Mouse (Mus musculus) adrenal gland, adult 2 months (tissue): ENCODE data around the gene Zfp60. TPM values are rescaled to one million over a fixed set of nuclear protein-coding genes. Genes with fewer than 3 reads are reported as not detected.

ENCODE experiments used
- DNase-seq: peaks from one replicate; pipeline ENCODE4 v3.0.0; 2021
- long read RNA-seq: library from polyadenylated mRNA; stranded (forward); transcript quantifications from one replicate; pipeline ENCODE4 v2.0.0, GENCODE M21; 2021
- polyA plus RNA-seq: library from polyadenylated mRNA; depleted of rRNA; stranded (reverse); fragments of >200 nt; gene quantifications from 2 replicates; pipeline ENCODE4 v1.2.3, GENCODE M21; 2012; rRNA removed
- total RNA-seq, 2 experiments: library from RNA; stranded (reverse); gene quantifications; 2 replicates each; pipeline ENCODE4 v1.2.3; 2021

Zfp60 gene
- total RNA-seq (10 to 100 TPM; 12.7 to 14.1 TPM), polyA plus RNA-seq (0.40 and 0.85 TPM in 2 replicates)
- long read RNA-seq, full-length matches to known transcripts: 1 of 3 reads
- long read RNA-seq, partial matches to known transcripts: 0 of 3 reads
- long read RNA-seq, other reads (novel, unspliced or antisense): 2 of 3 reads

DNA sequence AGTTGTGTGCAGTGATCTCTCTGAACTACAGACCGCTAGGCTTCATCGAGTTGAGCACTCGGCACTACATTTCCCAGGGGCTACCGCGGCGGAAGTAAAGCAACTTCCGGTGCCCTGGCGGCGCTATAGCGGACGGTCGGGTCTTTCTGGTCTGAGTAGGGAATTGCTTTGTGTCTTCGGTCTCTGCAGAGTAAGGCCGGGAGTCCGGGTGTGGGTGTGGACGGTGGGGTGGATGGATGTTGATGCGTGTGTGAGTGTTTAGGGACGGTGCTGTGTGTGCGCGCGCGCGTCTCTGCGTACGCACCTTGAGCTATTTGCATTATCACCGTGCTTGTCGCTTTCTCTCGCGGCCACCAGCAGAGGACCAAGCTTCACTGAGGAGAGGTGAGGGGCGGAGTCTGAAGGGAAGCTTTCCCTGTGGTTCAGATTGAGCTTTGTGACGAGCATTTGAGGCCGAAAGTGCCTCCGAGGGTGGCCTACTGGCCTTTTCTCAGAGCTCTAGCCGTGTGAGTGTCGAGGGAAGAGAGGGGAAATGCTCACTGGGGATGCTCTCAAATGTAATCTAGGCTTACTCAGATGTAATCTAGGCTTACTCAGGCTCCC, at the start of gene Zfp60:
Gene Zfp60 (plus strand): TSS at position 109 of the 603 bp plus-strand sequence.
- peak; percentile 92 for DNase-seq

DNA sequence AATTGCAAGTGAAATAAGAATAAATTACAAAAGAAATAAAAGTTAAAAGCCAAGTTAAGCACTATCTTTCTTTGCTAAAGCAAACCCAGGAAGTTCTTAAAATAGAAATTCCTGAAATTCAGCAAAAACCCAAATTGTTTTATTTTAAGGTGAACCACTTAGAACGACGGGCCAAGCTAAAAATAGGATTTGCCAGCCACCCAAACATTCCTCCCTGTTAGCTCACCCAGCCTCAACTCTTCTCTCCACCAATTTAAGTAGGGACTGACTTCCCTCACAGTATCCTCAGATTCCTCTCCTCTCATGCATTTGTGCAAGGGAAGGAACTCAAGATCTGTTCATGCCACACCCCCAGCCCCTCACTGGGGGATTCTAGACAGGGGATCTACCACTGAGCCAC, 48.0 kb upstream of the Zfp60 start:
- no peak for DNase-seq

DNA sequence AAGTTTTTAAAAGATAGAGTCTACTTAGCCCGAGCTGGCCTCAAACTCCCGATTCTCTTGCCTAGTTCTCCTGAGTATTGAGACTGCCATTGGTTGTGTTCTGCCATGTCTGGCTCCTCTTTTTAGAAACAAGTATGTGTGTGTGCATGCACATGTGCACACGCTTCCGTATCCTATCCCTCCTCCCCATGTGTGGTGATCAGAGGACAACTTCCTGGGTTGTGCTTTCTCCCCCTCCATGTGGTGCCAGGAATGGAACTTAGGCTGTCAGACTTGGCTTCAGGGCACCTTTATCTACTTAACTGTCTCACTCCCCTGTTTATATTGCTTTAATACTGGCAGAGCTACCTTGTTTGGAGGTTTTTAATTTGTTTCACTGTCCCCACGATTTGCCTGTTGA, 46.0 kb upstream of the Zfp60 start:
- no peak for DNase-seq

DNA sequence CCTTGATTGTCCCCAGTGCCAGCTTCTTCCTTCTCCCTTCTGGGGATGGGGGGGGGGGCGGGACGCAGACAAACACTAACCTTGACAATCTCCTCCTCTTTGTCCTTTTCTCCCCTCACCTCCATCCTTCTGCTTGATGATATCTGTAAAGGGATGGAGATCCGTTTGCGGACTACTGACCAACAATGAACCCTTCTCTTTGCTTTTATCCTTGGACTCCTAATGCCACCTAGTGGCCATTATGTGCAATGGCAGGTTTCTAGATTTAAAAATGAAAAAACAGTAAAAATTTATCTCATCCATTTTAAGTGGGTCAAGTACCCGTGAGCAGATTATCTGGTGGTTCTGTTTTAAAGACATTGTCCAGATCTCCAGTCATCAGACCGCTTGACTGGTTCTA, 45.5 kb upstream of the Zfp60 start:
- no peak for DNase-seq

DNA sequence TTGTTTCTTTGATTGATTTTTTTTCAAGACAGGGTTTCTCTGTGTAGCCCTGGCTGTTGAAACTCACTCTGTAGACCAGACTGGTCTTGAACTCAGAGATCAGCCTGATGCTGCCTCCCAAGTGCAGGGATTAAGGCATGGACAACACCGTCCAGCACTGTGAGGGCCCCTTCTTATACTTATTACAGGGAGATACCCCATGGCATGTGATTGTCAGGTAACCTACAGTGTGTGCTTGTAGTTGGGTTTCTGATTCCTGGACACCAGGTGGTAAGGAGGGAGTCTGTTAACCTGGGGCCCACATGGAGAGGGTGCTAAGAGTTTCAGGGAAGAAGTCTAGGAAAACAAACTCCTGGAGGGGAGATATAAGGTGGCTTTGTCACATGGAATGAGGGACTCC, 44.1 kb upstream of the Zfp60 start:
- no peak for DNase-seq

DNA sequence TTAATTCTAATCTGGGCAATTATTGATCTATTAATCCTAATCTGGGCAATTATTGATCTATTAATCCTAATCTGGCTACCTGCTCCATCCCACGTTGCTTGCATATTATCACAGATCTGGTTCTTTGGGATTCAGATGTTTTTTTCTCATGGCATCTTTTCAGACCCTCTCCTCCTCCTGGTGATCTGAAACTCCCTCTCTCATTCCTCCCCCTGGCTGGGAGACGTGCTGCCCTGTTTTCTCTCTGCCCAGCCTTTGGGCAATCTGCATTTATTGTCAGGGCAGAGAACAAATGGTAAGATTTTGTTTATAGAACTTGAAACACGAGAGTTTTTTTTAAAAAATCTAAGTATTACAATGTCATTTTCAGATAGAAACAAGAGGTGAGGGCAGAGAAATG, 43.4 kb upstream of the Zfp60 start:
- DNase-seq: no peak

DNA sequence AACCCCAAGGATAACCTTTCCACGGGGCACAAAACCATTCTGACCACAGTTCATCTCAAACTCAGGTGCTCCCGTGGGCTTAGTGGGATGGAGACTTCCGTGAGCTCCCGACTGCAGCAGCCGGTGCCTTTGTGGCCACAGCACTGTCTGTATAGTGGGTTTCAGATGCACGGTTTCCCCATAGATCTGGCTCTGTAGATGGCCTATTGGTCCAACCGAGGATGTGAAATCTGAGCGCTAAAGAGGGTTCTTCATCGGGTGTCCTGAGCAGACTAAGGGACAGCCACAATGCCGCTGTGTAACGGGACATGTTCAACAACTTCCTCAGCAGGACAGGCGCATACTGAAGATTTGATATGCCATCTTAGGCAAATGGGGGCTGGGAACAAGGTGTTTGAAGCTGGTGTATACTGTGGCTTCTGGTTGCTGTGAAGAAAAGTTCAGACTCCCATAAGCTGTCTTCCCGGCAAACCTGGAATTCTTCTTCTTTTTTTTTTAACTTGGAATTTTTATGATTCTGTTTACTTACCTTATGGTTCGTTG, 42.9 kb upstream of the Zfp60 start:
- DNase-seq: no peak

DNA sequence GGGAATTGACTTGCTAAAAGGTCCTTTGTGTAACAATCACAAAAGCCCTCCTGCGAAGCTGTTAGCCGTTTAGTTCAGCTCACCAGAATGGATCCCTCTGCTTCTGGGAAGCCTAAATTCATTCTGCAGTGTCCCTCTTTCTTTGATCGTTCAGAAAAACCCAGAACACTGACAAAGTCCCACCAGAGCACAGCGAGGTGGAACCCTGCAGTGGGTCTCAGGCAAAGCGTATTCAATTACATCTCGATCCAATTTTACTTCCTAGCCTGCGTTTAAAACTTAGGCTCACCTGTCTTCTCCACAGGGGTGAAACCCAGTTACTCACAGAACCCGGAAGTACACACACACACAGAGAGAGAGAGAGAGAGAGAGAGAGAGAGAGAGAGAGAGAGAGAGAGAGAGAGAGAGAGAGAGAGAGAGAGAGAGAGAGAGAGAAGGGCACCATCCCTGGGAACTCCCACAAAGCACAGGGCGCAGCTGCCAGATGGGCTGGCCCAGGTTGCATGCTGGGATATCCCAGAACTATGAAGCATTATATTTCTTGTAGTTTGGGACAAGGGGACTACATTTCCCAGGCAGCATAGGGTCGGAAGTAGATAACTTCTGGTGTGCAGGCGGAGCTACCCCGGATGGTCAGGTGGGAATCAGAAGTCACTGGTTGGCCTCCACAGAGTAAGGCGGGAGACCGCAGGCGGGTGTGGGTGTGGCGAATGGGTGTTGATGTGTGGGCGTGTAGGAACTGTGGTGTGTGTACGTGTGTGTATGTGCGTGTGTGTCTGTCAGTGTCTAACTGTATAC, 42.2 kb upstream of the Zfp60 start, which contains the start of gene Zfp607b:
Gene Zfp607b (plus strand): TSS at position 526 of the 798 bp plus-strand sequence.
- peak; percentile 95 for DNase-seq

DNA sequence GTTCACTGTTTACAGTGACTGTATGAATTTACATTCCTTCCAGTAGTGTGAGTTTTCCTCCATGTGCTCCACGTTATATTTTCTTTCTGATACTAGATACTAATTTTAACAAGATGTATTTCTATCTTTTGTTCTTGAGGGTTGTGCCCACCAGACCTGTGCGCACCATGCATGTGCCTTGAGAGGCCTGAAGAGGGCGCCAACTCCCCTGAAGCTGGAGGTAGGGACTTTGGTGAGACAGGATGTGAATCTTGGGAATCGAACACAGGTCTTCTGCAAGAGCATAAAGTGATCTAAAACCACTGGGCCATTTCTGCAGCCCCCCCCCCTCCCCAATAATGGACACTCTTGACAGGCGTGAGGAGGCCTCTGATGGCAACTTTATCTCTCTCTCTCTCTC, 40.1 kb upstream of the Zfp60 start:
- peak; percentile 10 for DNase-seq

DNA sequence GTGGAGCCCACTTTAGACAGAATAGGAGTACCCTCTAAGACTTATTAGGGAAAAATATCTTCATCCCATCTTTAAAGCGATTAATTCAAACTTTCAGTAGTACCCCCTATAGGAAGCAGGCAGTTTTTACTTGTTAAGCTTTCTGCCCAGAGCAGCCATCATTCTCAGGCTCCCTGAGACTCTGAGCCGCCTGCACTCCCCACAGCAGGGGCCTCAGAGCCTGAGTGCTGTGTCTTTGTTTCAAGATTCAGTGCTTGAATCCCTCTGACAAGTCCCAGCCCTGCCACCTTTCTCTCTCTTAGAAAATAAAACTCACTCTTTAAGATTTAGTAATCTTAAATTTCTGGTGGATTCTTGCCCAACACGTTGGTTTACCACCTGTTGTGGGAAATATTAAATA, 34.5 kb upstream of the Zfp60 start:
- DNase-seq: no peak

DNA sequence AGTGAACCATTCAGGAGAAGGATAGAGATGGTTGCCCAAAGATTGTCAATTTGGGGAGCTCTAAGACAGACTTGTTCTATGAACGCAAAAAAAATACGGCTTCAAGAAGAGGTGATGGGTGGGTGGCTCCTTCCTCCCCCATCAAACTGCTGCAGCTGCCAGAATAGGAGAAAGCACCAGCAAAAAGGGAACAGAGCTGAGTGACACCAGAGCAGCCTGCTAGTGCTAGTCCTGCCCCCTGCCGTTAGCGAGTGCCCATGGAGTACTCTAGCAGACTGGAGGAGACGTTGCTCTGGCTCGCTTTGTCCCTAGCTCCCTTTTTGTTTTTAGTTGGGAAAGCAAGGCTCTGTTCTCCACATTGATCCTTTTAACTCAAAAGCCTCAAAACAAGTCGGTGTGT, 20.8 kb upstream of the Zfp60 start:
- no peak for DNase-seq

DNA sequence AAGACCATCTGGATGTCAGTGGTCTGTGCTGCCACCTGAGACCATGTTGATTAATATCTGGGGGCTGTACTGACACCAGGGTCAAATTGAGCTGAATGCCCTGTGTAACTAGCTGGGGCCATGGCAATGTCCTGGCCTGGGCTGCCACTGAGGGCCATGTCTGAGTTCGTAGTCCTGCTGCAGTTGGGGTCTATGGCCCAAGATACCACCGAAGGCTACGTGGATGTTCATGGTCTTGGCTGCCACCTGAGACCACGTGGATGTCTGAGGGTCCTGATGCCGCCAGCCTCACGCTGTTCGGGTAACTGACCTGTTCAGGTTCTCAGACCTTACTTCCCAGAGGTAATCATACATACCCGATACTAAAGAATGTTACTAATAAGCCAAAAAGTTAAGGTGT, 9.2 kb upstream of the Zfp60 start:
- no peak for DNase-seq

DNA sequence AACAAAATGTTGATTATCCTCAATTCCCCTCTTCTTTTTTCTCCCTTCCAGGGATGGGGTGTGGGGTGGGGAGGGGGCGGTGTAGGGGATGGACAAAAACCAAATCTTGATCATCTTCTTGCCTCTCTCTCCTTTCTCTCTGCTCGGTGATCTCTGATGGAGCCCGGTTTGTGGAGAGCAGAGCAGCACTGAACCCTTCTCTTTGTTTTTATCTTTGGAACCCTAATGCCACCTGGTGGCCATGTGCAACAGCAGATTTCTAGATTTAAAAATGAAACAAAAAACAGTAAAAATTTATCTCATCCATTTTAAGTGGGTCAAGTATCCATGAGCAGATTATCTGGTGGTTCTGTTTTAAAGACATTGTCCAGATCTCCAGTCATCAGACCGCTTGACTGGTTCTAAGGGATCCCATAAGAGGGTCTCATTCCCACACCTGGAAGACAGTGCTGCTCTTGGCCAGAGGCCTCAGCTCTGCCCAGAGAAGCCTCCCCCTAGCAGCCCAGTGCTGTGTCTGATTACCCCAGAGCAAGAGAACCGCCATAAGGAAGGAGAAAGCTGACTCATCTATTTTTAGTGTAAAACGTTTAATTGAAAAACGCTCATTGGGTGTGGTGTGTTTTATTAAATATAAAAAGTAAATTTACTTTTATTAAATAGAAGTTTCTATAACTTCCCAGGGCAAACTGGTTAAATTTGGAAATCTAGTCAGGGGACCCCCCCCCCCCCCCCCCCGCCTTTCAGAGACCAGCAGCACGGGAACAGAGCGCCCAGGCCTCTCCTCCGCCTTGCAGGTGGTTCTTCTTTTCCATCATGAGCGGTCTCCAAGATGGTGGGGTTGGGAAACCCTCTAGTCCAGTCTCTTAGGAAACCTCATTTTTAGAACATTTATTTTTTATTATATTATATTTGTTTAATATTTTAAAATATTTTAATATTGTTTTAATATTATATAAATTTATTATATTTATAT, 5.3 kb upstream of the Zfp60 start:
- DNase-seq: peak; percentile 24

DNA sequence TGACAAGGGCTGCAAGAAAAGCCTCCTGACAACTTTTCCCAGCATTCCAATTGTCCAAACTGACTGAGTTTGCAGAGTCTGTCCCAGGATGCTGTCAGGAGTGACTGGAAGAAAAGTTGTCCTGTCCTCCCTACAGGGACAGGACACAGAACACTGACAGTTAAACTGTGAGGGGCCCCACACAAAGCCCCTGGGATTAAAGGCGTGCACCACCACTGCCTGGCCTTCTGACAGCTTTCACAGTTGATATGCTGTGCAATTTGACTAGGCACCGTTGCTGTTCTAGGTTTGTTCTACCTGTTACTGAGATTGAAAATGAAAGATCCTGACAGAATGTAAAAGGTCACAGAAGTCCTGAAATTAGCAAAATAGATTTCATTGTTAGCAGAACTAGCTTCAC, 3.7 kb upstream of the Zfp60 start:
- no peak for DNase-seq

DNA sequence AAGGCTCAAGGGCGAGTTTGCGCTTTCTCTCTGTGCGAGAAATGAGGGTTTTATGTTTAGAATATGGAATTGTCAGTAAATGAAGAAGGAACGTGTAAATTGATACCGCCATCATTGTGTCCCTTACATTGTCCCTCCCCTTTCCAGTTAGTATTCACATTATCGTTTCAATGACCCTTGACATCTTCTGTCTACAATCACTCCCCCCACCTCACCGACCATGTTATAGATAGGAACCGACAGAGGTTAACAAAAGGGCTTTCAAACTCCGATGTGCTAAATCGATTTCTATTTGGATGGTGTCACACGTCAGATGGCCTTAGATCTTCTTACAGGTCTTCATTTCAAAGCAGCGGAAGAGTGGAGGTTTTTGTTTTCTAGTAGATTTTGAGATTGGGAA, 757 bp downstream of the Zfp60 start:
- DNase-seq: no peak

DNA sequence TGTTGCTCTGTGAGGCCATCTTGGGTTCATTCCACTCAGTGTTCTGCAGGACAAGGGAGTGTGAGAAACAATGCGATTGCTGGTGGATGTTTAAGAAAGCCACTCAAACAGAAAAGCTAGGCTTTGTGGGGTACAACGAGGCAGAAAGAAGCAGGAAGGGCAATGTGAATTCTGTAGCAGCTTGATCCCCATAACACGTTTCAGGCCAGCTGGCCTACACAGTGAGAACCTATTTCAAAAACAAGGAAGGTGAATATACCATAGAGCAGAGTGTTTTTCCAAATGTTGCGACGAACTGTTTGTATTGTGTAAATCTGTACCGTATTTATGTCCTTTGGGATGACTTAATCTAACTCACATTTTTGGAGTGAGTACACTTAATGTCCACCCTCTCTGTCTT, 1.3 kb downstream of the Zfp60 start:
- no peak for DNase-seq

DNA sequence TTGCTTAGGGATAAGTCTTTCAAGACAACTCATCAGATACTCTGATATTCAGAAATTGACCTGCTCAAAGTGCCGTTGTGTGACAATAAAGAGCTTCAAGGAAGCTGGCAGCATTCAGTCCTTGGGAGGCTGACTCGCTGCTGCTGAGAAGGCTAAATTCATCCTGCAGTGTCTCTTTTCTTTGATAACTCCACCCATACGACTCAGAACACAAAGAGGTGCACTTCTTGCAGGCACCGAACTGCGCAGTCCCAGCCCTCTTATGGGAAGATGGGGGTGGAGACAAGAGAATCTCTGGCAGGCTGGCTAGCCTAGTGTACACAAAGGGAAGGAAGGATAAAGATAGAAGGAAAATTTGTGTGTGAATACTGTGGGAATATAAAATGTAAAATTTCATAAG, 4.3 kb downstream of the Zfp60 start:
- DNase-seq: no peak

DNA sequence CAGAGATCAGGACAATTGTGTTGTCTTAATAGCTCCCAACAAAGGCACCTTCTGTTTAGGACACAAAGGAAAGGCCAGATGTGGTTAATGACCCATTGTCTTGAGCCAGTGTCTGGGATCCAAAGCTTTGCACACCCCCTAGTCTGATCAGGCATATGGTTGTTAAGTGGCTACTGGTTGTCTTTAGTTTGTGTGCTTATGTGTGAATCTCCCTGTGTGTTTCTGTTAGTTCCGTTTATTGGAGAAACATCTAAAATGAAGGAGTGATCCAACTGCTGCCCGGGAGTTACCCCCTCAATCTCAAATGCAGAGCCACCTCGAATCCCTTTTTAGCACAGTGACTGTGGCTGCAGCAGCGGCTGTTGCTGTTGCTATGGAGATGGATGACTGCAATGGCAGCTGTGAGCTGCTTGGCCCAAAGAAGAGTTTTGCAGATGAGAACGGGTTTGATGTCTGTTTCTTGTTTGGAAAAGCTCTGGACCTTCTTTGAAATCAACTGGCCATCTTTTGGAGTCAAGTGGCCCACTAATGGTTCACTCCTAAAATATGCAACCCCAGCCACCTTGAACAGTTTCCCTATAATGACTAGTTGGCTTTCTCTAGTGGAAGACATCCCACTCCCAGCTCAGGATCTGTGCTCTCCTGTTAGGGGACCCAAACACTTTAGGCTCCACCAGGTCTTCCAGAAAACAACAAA, 25.3 kb downstream of the Zfp60 start:
- DNase-seq: no peak

DNA sequence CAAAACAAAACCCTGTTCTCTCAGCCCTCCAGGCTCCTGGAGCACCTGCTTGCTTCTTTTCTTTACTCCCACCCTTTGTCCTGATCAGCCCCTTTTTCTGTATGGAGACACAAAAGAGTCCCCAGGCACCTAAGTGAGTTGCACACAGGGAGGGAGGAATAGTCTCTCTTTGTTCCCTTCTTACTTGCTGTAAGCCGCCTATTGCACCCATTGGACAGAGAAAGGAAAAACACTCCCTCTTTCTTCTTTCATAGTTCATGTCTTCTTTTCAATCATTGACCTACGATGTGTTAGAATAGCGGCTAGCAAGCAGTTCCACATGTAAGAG, 25.8 kb downstream of the Zfp60 start:
- DNase-seq: no peak

DNA sequence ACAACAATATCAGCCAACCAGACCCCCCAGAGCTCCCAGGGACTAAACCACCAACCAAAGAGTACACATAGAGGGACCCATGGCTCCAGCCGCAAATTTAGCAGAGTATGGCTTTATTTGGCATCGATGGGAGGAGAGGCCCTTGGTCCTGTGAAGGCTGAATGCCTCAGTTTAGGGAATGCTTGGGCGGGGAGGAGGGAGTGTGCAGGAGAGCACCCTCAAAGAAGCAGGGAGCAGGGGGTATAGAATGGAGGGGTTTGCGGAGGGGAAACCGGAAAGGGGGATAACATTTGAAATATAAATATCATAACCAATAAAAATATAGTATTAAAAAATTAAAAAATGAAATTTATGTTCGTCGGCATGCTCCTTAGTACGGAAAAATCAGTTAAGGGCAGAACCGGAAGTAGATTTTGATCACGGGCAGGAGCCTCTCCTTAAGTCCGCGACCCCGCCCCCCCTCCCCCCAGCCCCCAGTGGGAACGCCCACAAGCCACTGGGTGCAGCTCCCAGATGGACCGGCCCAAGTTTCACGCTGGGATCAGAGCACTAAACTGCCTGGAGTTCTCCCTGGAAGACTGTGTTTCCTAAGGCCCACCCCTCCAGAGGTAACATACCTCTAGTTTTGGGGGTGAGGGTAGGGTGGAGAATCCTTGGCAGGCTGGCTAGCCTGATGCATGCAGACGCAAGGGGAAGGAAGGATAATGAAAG, 34.1 kb downstream of the Zfp60 start:
- no peak for DNase-seq

DNA sequence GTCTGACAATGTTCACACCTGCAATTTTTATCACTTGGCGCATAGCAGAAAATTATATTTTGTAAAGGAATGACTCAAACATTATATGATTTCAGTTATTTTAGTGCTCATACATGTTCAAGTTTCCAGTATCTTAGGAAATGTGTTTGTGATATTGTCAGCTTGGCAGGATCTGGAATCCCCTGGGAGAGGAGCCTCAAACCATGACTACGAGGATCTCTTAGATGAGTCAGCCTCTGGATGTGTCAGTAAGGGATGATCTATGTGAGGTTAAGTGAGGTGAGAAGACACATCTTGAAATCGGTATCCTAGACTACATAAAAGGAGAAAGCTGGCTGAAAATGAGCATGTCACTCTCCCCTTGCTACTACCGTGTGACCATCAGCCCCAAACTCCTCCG, 58.1 kb downstream of the Zfp60 start:
- no peak for DNase-seq
